Mouse (Mus musculus): Measurements from ENCODE around the gene Eif4ebp2.

The Eif4ebp2 gene

DNA sequence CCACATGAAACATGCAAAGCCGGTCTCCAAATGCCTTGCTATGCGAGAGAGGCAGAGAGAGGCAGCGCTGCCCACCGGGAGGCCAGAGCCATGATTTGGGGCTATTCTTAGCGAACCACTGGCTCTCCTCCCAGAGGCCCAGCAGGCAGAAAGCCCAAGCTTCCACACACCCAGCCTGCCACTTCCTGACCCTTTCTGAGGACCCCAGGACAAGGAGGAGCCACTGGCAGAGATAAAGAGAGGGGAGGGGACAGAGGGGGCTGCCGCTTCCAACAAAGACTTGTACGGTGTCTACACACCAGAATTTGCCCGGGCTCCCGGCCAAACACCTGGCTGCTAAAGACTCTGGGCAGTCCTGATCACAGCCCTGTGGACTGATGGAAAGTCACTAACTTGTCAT lies 72.3 kb downstream of the Eif4ebp2 start:
- peak in 1 of 2 experiments; percentile 58 for DNase-seq

DNA sequence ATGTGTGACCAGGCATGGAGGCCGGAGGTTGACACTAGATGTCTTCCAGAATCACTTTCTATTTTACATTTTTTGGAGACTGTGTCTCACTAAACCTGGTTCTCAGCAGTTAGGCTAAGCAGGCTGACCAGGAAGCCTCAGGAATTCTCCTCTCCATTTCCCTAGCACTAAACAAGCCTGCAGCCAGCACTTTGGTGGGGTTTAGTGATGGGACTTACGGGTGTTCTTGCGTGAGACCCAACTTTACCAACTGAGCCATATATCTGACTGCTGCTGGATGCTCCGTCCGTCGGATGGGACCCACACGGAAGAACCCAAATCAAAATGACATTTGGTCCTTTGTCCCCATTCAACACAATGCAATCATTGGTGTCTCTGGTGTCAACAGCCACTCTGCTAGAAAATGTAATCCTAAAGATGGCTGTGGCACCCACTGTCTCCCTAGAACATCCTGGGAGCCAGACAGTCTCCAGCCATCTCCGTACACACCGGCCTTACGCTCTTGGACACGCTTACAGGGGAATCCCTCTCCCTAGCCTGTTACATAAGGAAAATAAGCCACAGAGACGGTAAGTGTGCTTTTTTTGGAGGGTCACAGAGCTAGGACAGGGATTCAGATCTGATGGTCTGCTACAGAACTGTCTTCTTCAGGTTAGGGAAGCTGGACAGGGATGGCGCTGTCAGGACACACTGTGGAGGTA lies 73.0 kb downstream of the Eif4ebp2 start:
- DNase-seq = no peak

DNA sequence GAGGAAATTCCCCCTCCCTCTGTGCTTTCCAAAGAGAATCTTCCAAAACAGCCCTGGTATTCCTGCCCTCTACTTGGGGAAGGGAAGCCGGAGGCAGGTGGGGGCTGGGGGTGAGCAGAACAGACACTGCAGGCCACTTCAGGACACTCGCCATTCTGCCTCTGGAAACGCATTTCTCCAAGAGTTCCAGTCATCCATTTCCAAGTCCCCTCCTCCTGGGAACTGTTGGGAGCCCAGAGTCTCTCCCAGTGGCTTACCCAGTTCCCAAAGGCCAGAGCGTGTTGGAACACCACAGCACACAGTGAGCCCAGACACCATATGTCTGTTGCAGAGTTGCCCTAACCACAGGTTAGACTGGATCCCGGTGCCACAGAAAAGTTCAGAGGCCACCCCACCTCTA lies 73.8 kb downstream of the Eif4ebp2 start:
- no peak for DNase-seq
